Mouse (Mus musculus) forebrain, embryonic 11.5 days (tissue): ENCODE measurements at regions not wholly inside any gene's neighbourhood (a gene's known extent, or its start where the extent isn't known, plus 50 kb on each side); places are given as distances from the start of the nearest gene placed in this dataset.

Experiments
- ATAC-seq: fragments of 200-750 bp; cut with Nextera tagmentation; replicated peaks from 2 replicates; pipeline ENCODE4 v1.8.0; 2017; ENCODE audit warnings: moderate TSS enrichment; ENCODE audit not compliant: low FRiP score
- DNase-seq: peaks from one replicate; pipeline ENCODE4 v3.0.0-alpha.2; 2017; ENCODE audit warnings: low spot score
- H3K27ac ChIP-seq: fragments of 300-500 bp; sonication (generic); 2 replicates; pipeline ENCODE4 v1.5.1; 2014; ENCODE audit warnings: low read depth, low read length
- H3K27me3 ChIP-seq: fragments of 300-500 bp; sonication (generic); 2 replicates; pipeline ENCODE4 v1.6.1; 2014; ENCODE audit warnings: mild to moderate bottlenecking, low read length, mixed read lengths; ENCODE audit not compliant: control insufficient read depth, insufficient read depth
- H3K36me3 ChIP-seq: fragments of 300-500 bp; sonication (generic); 2 replicates; pipeline ENCODE4 v1.6.1; 2014; ENCODE audit warnings: mild to moderate bottlenecking, low read length, moderate library complexity, mixed read lengths; ENCODE audit not compliant: control insufficient read depth, insufficient read depth
- H3K4me1 ChIP-seq: fragments of 300-500 bp; sonication (generic); replicated peaks from 2 replicates; pipeline ENCODE4 v1.6.1; 2014; ENCODE audit warnings: low read length, mixed read lengths; ENCODE audit not compliant: control insufficient read depth, insufficient read depth
- H3K4me2 ChIP-seq: fragments of 300-500 bp; sonication (generic); 2 replicates; pipeline ENCODE4 v1.6.1; 2014; ENCODE audit warnings: low read depth, mild to moderate bottlenecking, low read length, moderate library complexity, mixed read lengths; ENCODE audit not compliant: severe bottlenecking
- H3K4me3 ChIP-seq: fragments of 300-500 bp; sonication (generic); 2 replicates; pipeline ENCODE4 v1.5.1; 2014; ENCODE audit warnings: low read depth, low read length
- H3K9ac ChIP-seq: fragments of 300-500 bp; sonication (generic); 2 replicates; pipeline ENCODE4 v1.6.1; 2014; ENCODE audit warnings: low read length
- H3K9me3 ChIP-seq: fragments of 300-500 bp; sonication (generic); 2 replicates; pipeline ENCODE4 v1.6.1; 2016; ENCODE audit warnings: low read length, mixed read lengths; ENCODE audit not compliant: control insufficient read depth
- WGBS: fragments of 180-500 bp; shearing (Covaris S2); extraction: QIAGEN DNeasy Blood & Tissue Kit; methylation state at CpG from one replicate; pipeline ENCODE4 v1.1.7; 2014; 5-methylcytosine and 5-hydroxymethylcytosine counted together

- 84% methylated on average over 11 of the region's 11 CpGs for WGBS
- ATAC-seq: no peak
Observed at GRCm38 (mm10) chr10:6685308-6686080, 72.8 kb upstream of the Oprm1 start.

GRCm38 (mm10) chr10:6686081-6686474 is 72.2 kb upstream of the Oprm1 start:
- no peaks in the 10 kb centered on the region for H3K27me3 ChIP-seq
- H3K4me3 ChIP-seq: no peak overlapping the region
- no peaks in the 10 kb centered on the region for H3K36me3 ChIP-seq
- WGBS: 85% methylated on average over 1 of the region's 1 CpGs
- no peak overlapping the region for H3K9ac ChIP-seq
- H3K27ac ChIP-seq: no peak overlapping the region
- no peaks in the 10 kb centered on the region for H3K9me3 ChIP-seq
- no peak overlapping the region for H3K4me2 ChIP-seq
- ATAC-seq: no peak
- DNase-seq: no peak
- no peaks in the 10 kb centered on the region for H3K4me1 ChIP-seq

More at GRCm38 (mm10) chr10:6685308-6686080, 72.8 kb upstream of the Oprm1 start:
- Histone ChIP-seq H3K4me1 (no peaks in the 10 kb centered on the region), H3K27me3 (no peaks in the 10 kb centered on the region), H3K4me2 (no peak overlapping the region), H3K9ac (no peak overlapping the region), H3K9me3 (no peaks in the 10 kb centered on the region), H3K4me3 (no peak overlapping the region), H3K36me3 (no peaks in the 10 kb centered on the region), H3K27ac (no peak overlapping the region)
- no peak for DNase-seq
